Mouse (Mus musculus) cerebellum, adult 18-20 months (tissue): Measurements from ENCODE around the gene 4931406P16Rik.
"Not testable (repeated sequence)": the region's sequence is repeated elsewhere in the genome, so short reads cannot be mapped to it uniquely, and the experiment has no call there.

Source experiments
- DNase-seq, 2 experiments: peaks; one replicate each; pipeline ENCODE4 v3.0.0; 2021

Gene 4931406P16Rik

GRCm38 (mm10) chr7:34202147-34202546 is 111.2 kb downstream of the 4931406P16Rik start:
- DNase-seq: not testable (repeated sequence)

DNA sequence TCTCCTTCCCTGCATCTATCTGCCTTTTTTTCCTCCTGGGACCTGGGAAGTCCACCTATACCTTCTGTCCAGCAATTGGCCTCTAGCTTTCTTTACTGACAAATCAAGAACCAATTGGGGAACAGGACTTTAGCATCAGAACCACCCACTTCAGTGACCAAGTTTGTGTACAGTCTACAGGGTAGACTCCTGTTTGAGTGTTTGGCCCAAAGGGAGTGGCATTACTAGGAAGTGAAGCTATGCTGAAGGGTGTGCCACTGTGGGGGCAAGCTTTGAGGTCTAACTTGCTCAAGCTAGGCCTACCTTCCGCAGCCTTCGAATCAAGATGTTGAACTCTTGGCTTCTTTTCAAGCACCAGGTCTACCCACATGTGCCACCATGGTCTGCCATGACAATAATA is 112.5 kb downstream of the 4931406P16Rik start:
- no peak for DNase-seq

DNA sequence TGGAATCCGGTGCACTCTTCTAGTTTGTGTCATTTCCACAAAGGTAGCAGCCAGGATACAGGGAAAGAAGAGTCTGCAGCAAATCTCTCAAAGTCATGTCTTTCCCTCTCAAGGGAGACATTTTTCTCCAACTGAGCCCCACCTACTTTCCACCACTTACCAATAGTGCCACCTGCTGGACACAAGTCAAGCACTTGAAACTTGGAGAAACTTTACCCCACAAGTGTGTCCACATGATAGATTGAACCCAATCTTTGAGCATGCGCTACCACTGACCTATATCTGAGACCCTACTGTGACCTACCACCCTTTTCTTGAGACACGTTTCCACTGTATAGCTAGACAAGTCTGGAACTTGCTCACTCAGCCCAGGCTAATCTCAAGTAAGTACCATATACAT is 115.0 kb downstream of the 4931406P16Rik start:
- no peak for DNase-seq

GRCm38 (mm10) chr7:34196132-34197128 is 116.9 kb downstream of the 4931406P16Rik start, which contains the start of gene Pdcd2l:
Gene Pdcd2l, minus strand, starts transcription at chr7:34196661.
- peak; percentile 90 to 94 for DNase-seq

- no peak for DNase-seq
Observed at GRCm38 (mm10) chr7:34195632-34196031, 117.7 kb downstream of the 4931406P16Rik start.

DNA sequence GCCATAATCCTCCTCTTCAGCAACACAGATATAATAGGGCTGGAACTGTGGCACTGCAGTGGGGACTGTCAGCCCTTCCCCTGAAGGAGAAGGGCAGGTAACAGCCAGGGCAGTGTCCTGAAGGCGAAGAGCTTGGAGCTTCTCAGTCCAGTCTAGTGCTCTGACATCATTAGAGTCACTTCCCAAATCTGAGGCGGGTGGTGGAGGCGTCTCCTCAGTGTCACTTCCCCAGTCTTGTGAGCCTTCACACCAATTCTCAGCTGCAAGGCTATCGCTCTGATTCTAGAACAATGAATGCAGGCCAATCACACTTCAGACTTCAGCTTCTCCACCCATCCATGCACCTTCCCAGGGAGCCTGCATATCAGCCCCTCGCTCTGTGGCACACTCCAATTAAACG is 120.5 kb downstream of the 4931406P16Rik start:
- no peak for DNase-seq

GRCm38 (mm10) chr7:34189376-34189989 is 123.9 kb downstream of the 4931406P16Rik start:
- no peak for DNase-seq
